Mouse (Mus musculus) CH12.LX (cell line): ENCODE measurements around the gene Aim2.

Experiments used
- CTCF ChIP-seq, 2 experiments: IDR thresholded peaks in 1 of 2; conservative IDR thresholded peaks in 1 of 2; 2 replicates each; pipeline ENCODE4 v1.5.1; 2011 to 2012; ENCODE audit warnings: low read depth in 2 of 2, low read length in 2 of 2, improper control_type of control experiment in 1 of 2, inconsistent platforms in 1 of 2, mild to moderate bottlenecking in 1 of 2, moderate library complexity in 1 of 2
- E2F4 ChIP-seq: IDR thresholded peaks from 2 replicates; pipeline ENCODE4 v1.6.1; 2011; ENCODE audit warnings: low read depth, low read length, improper control_type of control experiment; ENCODE audit not compliant: insufficient replicate concordance
- EP300 ChIP-seq: IDR thresholded peaks from 2 replicates; pipeline ENCODE4 v1.6.1; 2011; ENCODE audit warnings: low read length, improper control_type of control experiment
- MAFK ChIP-seq: IDR thresholded peaks from 2 replicates; pipeline ENCODE4 v1.6.1; 2011; ENCODE audit warnings: low read length, improper control_type of control experiment; ENCODE audit not compliant: insufficient replicate concordance
- MYC ChIP-seq: IDR thresholded peaks from 2 replicates; pipeline ENCODE4 v1.6.1; 2011; ENCODE audit warnings: low read depth, mild to moderate bottlenecking, improper control_type of control experiment, low read length
- NELFE ChIP-seq: IDR thresholded peaks from 2 replicates; pipeline ENCODE4 v1.6.1; 2011; ENCODE audit warnings: low read depth, low read length, improper control_type of control experiment
- POLR2A ChIP-seq: IDR thresholded peaks from 2 replicates; pipeline ENCODE4 v1.6.1; 2011; ENCODE audit warnings: low read depth, mild to moderate bottlenecking, improper control_type of control experiment, low read length
- RCOR1 ChIP-seq: conservative IDR thresholded peaks from 2 replicates; pipeline ENCODE4 v1.6.1; 2012; ENCODE audit warnings: low read depth, mild to moderate bottlenecking, inconsistent platforms, low read length, improper control_type of control experiment
- TBP ChIP-seq: conservative IDR thresholded peaks from 2 replicates; pipeline ENCODE4 v1.6.1; 2011; ENCODE audit warnings: low read depth, low read length, improper control_type of control experiment
- USF1 ChIP-seq: IDR thresholded peaks from 2 replicates; pipeline ENCODE4 v1.6.1; 2014; ENCODE audit warnings: low read depth, mild to moderate bottlenecking, inconsistent platforms, low read length, improper control_type of control experiment

DNA sequence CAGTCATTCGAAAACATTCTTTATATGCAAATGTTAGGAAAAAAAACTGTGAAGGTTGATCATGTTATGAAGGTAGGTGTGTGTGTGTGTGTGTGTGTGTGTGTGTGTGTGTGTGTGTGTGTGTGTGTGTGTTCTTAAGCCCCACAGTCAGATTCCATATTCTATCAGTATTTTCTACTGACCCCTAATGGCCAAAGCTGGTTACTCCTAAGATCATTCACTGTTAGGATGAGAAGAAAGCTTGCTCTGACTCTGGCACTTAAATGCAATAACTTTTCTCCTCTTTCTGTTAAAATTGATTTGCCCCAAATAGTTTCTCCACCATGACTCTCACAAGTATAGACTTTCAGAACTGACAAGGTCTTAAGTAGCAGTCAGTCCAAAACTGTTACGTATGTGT, 6.0 kb downstream of the Aim2 start:
- TF ChIP-seq CTCF (conservative IDR thresholded peaks at IDR 0.05 in 1 of 2, IDR thresholded peaks at IDR 0.05 in 1 of 2; ENCODE audit: low read depth in 2 of 2, low read length in 2 of 2): peak in 1 of 2 experiments; percentile 65; a peak in 2 of 4 replicates
- no peak for TF ChIP-seq MYC
- no peak for TF ChIP-seq NELFE
- no peak for TF ChIP-seq E2F4
- TF ChIP-seq POLR2A: no peak
- TF ChIP-seq EP300: no peak
- TF ChIP-seq RCOR1: no peak
- TF ChIP-seq TBP: no peak
- TF ChIP-seq MAFK: no peak
- TF ChIP-seq USF1: no peak
